Mouse (Mus musculus) kidney, adult 2 months (tissue): ENCODE results near the gene Ttll5.

Source experiments
- CTCF ChIP-seq: fragments of 200-500 bp; conservative IDR thresholded peaks from 2 replicates; pipeline ENCODE4 v1.5.1; 2011; ENCODE audit warnings: low read depth, mild to moderate bottlenecking, control low read depth, low read length, moderate library complexity, mixed read lengths; ENCODE audit not compliant: insufficient read depth, insufficient read length
- POLR2A ChIP-seq: fragments of 200-500 bp; IDR thresholded peaks from one replicate; pipeline ENCODE4 v1.6.1; 2011; ENCODE audit warnings: low read depth, low read length, control low read depth

DNA sequence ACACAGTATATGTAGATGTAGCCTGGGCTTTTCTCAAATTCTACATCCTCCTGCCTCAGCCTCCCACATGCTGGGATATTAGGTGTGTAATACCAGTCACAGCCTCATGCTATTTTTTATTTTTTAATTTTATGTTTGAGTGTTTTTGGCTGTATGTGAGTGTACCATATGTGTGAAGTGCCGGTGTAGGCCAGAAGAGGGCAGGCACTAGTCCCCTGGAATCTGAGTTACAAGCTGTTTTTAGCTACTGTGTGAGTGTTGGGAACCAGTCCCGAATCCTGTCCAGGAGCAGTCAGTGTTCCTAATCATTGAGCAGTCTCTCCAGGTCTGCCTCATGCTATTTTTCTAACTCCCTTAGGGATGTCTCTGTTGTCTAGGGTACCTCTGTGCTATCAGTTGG lies 13.3 kb downstream of the Ttll5 start:
- TF ChIP-seq CTCF (0 out of 2 replicates have a peak, but pooled peaks have one; percentile 3), POLR2A (no peak)
